Mouse (Mus musculus) megakaryocyte, adult 5-6 weeks (primary cell): ENCODE data around the gene Cyth3. TPM values are rescaled to one million over a fixed set of nuclear protein-coding genes. Genes with fewer than 3 reads are reported as not detected.

Experiments used
- total RNA-seq, 2 experiments: library from RNA; stranded (forward) in 1 of 2; stranded (reverse) in 1 of 2; fragments of 153-499, 151-499 nt in 1 of 2; fragments of 221-1000, 200-1000 nt in 1 of 2; gene quantifications; 2 replicates each; pipeline versions ENCODE4 v1.2.3 to v1.2.4; 2015 to 2017

Gene Cyth3
- total RNA-seq, 2 experiments from 2014 or later: 5.4 to 7.5 TPM

Other genes with a start within 250 kb of the Cyth3 start
- gene Kdelr2, start 218.6 kb upstream of the Cyth3 start, total RNA-seq (2015): 56.4 and 58.9 TPM in 2 replicates
- gene Kdelr2, start 218.6 kb upstream of the Cyth3 start, total RNA-seq (2017): 91.2 and 100.0 TPM in 2 replicates
- 16.0 and 16.1 TPM in 2 replicates for gene Daglb, start 157.9 kb upstream of the Cyth3 start, total RNA-seq (2015)
- 27.0 and 36.3 TPM in 2 replicates for gene Daglb, start 157.9 kb upstream of the Cyth3 start, total RNA-seq (2017)
- gene Rac1, start 94.4 kb upstream of the Cyth3 start, total RNA-seq (2015): 1,230 and 1,275 TPM in 2 replicates
- gene Rac1, start 94.4 kb upstream of the Cyth3 start, total RNA-seq (2017): 215 and 239 TPM in 2 replicates
- gene Usp42, start 109.8 kb downstream of the Cyth3 start, total RNA-seq (2015): 14.8 and 16.0 TPM in 2 replicates
- 7.7 and 8.0 TPM in 2 replicates for gene Usp42, start 109.8 kb downstream of the Cyth3 start, total RNA-seq (2017)
- gene Eif2ak1, start 195.3 kb downstream of the Cyth3 start, total RNA-seq (2015): 26.5 and 31.4 TPM in 2 replicates
- 49.0 and 58.6 TPM in 2 replicates for gene Eif2ak1, start 195.3 kb downstream of the Cyth3 start, total RNA-seq (2017)